Mouse (Mus musculus): ENCODE results near the gene Nkd2. TPM values are rescaled to one million over a fixed set of nuclear protein-coding genes. Genes with fewer than 3 reads are reported as not detected.
A peak's percentile ranks its signal among the peaks of the same experiment; 100 is the strongest.

The Nkd2 gene
- 8.9 and 10.1 TPM in 2 replicates for polyA plus RNA-seq (2015; fragmentation: Nextera tagmentation; extraction: Ambion mirVana)

DNA sequence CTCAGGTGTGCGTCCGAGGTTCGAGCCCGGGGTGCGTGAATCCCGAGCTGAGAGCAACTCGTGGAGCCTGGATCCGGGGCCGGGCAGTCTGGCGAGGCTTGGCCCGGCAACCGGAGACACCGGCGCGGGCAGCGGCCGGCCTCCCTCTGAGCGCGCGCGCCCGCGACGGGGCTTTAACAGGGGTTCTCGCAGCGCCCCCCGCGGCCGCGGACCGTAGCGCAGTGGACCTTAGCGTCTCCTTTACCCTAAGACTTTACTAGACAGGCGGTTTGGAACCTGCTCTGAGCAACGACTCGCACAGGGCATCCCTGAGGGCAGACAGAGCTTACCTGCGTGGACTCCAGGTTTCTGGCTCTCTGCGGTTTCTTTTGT, at the start of gene Nkd2:
Gene Nkd2, minus strand, starts transcription at position 167 of the 372 bp plus-strand sequence.
- peak within 1 kb of the TSS; percentile 60 for H3K9ac ChIP-seq (ENCODE audit: low read depth, low read length)
- peak; percentile 90 for DNase-seq (ENCODE audit: low spot score)
- H3K36me3 ChIP-seq (ENCODE audit: insufficient read depth, low read length) = no peaks in the 10 kb centered on the region
- H3K27me3 ChIP-seq (ENCODE audit: insufficient read depth, low read length) = no peaks in the 10 kb centered on the region
- ATAC-seq (replicated peaks; ENCODE audit: low FRiP score, low read depth) = peak; percentile 79
- 0 out of 2 replicates have a peak, but pooled peaks cover 5% of the 10 kb centered on the region for H3K4me1 ChIP-seq (replicated peaks; ENCODE audit: insufficient read depth, low read length)
- peak within 1 kb of the TSS; percentile 61 for H3K4me3 ChIP-seq (replicated peaks; ENCODE audit: low read depth, low read length)
- peak; percentile 75 for TF ChIP-seq CTCF (IDR thresholded peaks at IDR 0.05; ENCODE audit: low read depth)
- peak within 1 kb of the TSS; percentile 85 for H3K4me2 ChIP-seq (ENCODE audit: low read length)
- H3K9me3 ChIP-seq (replicated peaks; ENCODE audit: low read length) = no peaks in the 10 kb centered on the region
- H3K27ac ChIP-seq = no peak within 1 kb of the TSS
- under 1% methylated on average over 38 of the region's 38 CpGs for WGBS

DNA sequence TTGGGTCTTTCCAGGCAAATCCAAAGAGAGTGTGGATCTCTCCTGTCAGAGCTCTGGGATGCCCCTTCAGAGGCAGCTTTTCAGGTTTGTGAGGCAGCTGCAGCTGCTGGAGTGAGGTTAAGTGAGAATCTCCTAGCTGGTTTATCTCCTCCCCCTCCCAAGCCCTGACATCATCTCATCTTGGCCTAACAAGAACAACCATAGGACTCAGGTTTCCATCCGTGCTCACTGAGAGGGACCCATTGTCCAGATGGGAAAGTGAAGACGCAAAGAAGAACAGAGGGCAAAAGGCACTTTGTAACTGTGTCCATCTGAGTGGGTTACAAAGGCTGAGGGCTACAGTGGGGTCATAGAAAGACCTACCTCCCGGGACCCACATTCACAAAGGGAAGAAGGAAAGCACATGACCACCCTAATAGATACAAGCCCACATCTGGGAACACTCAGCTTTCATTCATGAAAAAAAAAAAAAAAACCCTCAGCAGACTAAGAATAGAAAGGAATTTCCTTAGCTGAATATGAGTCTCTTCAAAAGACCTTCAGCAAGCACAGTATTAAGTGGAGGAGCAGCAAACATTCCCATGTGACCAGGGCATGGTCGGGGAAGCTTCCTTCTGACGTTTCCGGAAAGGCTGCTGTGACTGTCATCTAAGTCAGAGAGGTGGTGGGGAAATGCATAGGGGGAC, 45.2 kb upstream of the Nkd2 start:
- Histone ChIP-seq H3K27ac (peak overlapping the region; percentile 43; the same call in 1 of the 2 replicates), H3K9me3 (replicated peaks; ENCODE audit: low read length) (no peaks in the 10 kb centered on the region), H3K9ac (ENCODE audit: low read depth, low read length) (no peak overlapping the region), H3K4me1 (replicated peaks; ENCODE audit: insufficient read depth, low read length) (0 out of 2 replicates have a peak, but pooled peaks cover 6% of the 10 kb centered on the region), H3K4me3 (replicated peaks; ENCODE audit: low read depth, low read length) (no peak overlapping the region), H3K4me2 (ENCODE audit: low read length) (no peak overlapping the region), H3K36me3 (ENCODE audit: insufficient read depth, low read length) (no peaks in the 10 kb centered on the region), H3K27me3 (ENCODE audit: insufficient read depth, low read length) (no peaks in the 10 kb centered on the region)
- ATAC-seq (replicated peaks; ENCODE audit: low FRiP score, low read depth) (peak; percentile 84), DNase-seq (ENCODE audit: low spot score) (peak; percentile 90)
- TF ChIP-seq CTCF (IDR thresholded peaks at IDR 0.05; ENCODE audit: low read depth) = no peak
- 35% methylated on average over 6 of the region's 6 CpGs for WGBS

DNA sequence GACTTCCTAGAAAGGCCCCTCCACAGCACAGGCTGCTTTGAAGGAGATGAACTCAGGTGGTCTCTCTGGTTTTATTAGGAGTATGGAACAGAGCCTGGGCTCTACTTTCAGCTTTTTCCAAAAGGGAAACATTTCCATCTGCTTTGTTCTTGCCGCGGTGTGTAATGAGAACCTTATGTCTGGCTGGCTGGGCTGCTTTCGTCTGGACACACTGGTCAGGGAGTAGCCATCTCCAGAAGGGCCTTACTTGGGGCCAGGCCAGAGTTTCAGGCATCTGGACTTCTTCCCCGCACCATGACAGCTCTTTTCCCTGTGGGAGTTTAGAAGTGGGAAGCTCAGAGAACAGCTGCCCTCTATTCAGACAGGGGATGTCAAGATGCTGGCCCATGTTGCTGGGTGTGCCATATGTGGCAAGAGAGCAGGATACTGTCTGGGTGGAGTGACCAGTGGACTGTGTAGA, 40.0 kb upstream of the Nkd2 start:
- H3K27ac ChIP-seq = no peak overlapping the region
- no peaks in the 10 kb centered on the region for H3K27me3 ChIP-seq (ENCODE audit: insufficient read depth, low read length)
- no peak overlapping the region for H3K4me2 ChIP-seq (ENCODE audit: low read length)
- H3K4me1 ChIP-seq (replicated peaks; ENCODE audit: insufficient read depth, low read length) = 0 out of 2 replicates have a peak, but pooled peaks cover 2% of the 10 kb centered on the region
- H3K4me3 ChIP-seq (replicated peaks; ENCODE audit: low read depth, low read length) = no peak overlapping the region
- no peak for TF ChIP-seq CTCF (IDR thresholded peaks at IDR 0.05; ENCODE audit: low read depth)
- no peaks in the 10 kb centered on the region for H3K9me3 ChIP-seq (replicated peaks; ENCODE audit: low read length)
- WGBS = 56% methylated on average over 4 of the region's 4 CpGs
- ATAC-seq (replicated peaks; ENCODE audit: low FRiP score, low read depth) (peak; percentile 57; the same call in 1 of the 2 replicates), DNase-seq (ENCODE audit: low spot score) (peak; percentile 69)
- H3K9ac ChIP-seq (ENCODE audit: low read depth, low read length) = no peak overlapping the region
- no peaks in the 10 kb centered on the region for H3K36me3 ChIP-seq (ENCODE audit: insufficient read depth, low read length)

DNA sequence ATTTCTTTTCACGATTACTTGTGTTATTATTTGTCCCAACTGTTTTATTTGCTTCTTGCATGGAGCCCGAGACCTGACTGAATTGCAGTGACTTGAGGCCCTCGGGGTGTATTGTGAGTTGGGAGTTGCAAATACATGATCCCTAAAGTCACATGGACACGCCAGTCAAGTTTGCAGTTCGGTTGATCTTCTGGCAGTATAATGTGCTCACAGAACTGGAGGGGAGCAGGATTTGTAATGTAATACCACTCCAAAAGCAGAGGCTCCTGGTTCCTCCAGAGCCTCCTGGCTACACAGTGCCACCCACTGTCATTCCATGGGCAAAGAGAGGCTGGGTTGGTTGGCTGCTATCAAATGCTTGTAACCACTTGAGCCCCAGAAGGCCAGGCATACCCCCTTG, 39.2 kb upstream of the Nkd2 start:
- 56% methylated on average over 5 of the region's 5 CpGs for WGBS
- Histone ChIP-seq H3K27ac (no peak overlapping the region), H3K4me3 (replicated peaks; ENCODE audit: low read depth, low read length) (no peak overlapping the region), H3K4me2 (ENCODE audit: low read length) (no peak overlapping the region), H3K9ac (ENCODE audit: low read depth, low read length) (no peak overlapping the region), H3K9me3 (replicated peaks; ENCODE audit: low read length) (no peaks in the 10 kb centered on the region), H3K4me1 (replicated peaks; ENCODE audit: insufficient read depth, low read length) (no peaks in the 10 kb centered on the region), H3K36me3 (ENCODE audit: insufficient read depth, low read length) (no peaks in the 10 kb centered on the region), H3K27me3 (ENCODE audit: insufficient read depth, low read length) (no peaks in the 10 kb centered on the region)
- no peak for TF ChIP-seq CTCF (IDR thresholded peaks at IDR 0.05; ENCODE audit: low read depth)
- no peak for ATAC-seq (replicated peaks; ENCODE audit: low FRiP score, low read depth)
- peak; percentile 25 for DNase-seq (ENCODE audit: low spot score)

DNA sequence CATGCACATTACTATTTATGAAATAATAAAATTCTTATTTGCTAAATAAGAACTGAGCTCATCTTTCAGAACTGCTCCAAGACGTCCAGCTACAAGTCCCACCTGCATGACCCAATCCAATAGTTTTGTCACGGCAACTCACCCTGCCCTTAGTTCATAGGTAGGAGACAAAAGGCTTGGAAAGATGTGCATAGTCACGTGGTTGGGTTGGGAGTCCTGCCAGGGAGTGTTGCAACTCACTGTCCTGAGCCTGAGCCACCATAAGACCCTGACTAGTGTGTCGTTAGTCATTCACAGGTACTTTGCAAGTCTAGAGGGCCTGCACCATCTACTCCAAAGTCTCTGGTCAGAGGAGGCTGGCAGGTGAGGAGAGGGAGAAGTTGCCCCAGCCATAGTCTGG, 38.6 kb upstream of the Nkd2 start:
- Histone ChIP-seq H3K36me3 (ENCODE audit: insufficient read depth, low read length) (no peaks in the 10 kb centered on the region), H3K27me3 (ENCODE audit: insufficient read depth, low read length) (no peaks in the 10 kb centered on the region), H3K27ac (no peak overlapping the region), H3K4me2 (ENCODE audit: low read length) (no peak overlapping the region), H3K9ac (ENCODE audit: low read depth, low read length) (no peak overlapping the region), H3K9me3 (replicated peaks; ENCODE audit: low read length) (no peaks in the 10 kb centered on the region), H3K4me3 (replicated peaks; ENCODE audit: low read depth, low read length) (no peak overlapping the region), H3K4me1 (replicated peaks; ENCODE audit: insufficient read depth, low read length) (no peaks in the 10 kb centered on the region)
- WGBS = 76% methylated on average over 4 of the region's 4 CpGs
- ATAC-seq (replicated peaks; ENCODE audit: low FRiP score, low read depth) (no peak), DNase-seq (ENCODE audit: low spot score) (no peak)
- TF ChIP-seq CTCF (IDR thresholded peaks at IDR 0.05; ENCODE audit: low read depth) = no peak

DNA sequence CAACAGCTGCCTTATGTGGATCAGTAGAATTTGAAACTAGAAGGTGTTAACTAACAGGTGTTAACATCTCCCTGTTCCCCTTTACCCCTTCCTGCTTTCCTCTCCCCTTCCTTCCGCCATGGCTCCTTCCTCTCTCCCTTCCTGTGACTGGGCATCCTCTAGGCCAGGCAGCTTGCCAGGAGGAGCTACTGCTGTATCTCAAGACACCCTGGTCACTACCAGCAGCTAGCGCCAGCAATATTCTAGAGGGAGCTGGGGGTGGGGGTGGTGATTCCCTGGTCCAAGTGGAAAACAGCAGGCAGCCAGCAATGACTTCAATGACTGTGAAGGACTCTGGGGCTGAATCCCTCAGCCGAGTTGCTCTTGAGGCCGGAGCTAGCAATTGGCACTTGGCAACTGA, 38.2 kb upstream of the Nkd2 start:
- DNase-seq (ENCODE audit: low spot score) (no peak), ATAC-seq (replicated peaks; ENCODE audit: low FRiP score, low read depth) (no peak)
- Histone ChIP-seq H3K27ac (no peak overlapping the region), H3K9me3 (replicated peaks; ENCODE audit: low read length) (no peaks in the 10 kb centered on the region), H3K4me2 (ENCODE audit: low read length) (no peak overlapping the region), H3K27me3 (ENCODE audit: insufficient read depth, low read length) (no peaks in the 10 kb centered on the region), H3K4me1 (replicated peaks; ENCODE audit: insufficient read depth, low read length) (no peaks in the 10 kb centered on the region), H3K9ac (ENCODE audit: low read depth, low read length) (no peak overlapping the region), H3K4me3 (replicated peaks; ENCODE audit: low read depth, low read length) (no peak overlapping the region), H3K36me3 (ENCODE audit: insufficient read depth, low read length) (no peaks in the 10 kb centered on the region)
- TF ChIP-seq CTCF (IDR thresholded peaks at IDR 0.05; ENCODE audit: low read depth) = no peak
- WGBS = 71% methylated on average over 4 of the region's 4 CpGs

Data from kidney, postnatal 0 days (tissue).